Mouse (Mus musculus): ENCODE data around the gene Hlx. TPM values are rescaled to one million over a fixed set of nuclear protein-coding genes. Genes with fewer than 3 reads are reported as not detected.

Hlx gene
- total and polyA plus RNA-seq, 3 experiments, result 2.4 to 9.6 TPM; not detected in 1

DNA sequence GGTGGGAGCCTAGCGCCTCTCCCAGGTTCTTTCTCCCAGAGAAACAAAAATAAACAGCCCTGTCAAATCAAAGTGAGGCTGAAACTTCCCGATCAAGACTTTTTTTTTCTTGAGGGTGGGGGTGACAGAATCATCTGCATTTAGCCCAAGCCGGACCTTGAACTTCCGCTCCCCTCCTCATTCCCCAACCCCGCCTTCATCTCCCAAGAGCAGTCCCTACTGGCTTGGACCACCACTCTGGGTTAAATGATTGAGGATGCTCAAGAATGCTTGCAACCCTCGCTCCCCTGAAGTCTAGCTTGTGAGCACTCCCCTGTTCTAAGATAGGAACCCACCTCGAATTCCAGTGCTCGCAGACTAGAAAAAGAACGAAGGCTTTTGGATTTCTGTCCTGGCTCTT, 11.3 kb downstream of the Hlx start:
- no peak overlapping the region for H3K9ac ChIP-seq (ENCODE audit: control insufficient read depth, low read depth, low read length, poor library complexity, severe bottlenecking)
- H3K27ac ChIP-seq (ENCODE audit: control insufficient read depth, low read depth, low read length), result no peak overlapping the region
- no peaks in the 10 kb centered on the region for H3K79me2 ChIP-seq (ENCODE audit: control insufficient read depth, insufficient read depth, low read length, poor library complexity)
- no peak overlapping the region for H3K4me3 ChIP-seq (ENCODE audit: control insufficient read depth in 1 of 2, insufficient read depth in 1 of 2, low read depth in 2 of 2, low read length in 2 of 2)
- H3K9me3 ChIP-seq (replicated peaks; ENCODE audit: insufficient read depth, low read length), result no peaks in the 10 kb centered on the region
- TF ChIP-seq ZMIZ1 (IDR thresholded peaks at IDR 0.05; ENCODE audit: low read depth, low read length) (no peak), TAL1 (IDR thresholded peaks at IDR 0.05; ENCODE audit: low read length) (no peak), MAFK (IDR thresholded peaks at IDR 0.05; ENCODE audit: borderline replicate concordance, low read depth, low read length) (no peak), NELFE (IDR thresholded peaks at IDR 0.05; ENCODE audit: low read depth, low read length) (no peak), CHD2 (IDR thresholded peaks at IDR 0.05; ENCODE audit: low read length) (no peak), ELF1 (IDR thresholded peaks at IDR 0.05; ENCODE audit: low read depth, low read length) (no peak), TBP (IDR thresholded peaks at IDR 0.05; ENCODE audit: low read depth, low read length) (no peak), HCFC1 (IDR thresholded peaks at IDR 0.05; ENCODE audit: low read depth, low read length) (no peak), JUND (IDR thresholded peaks at IDR 0.05; ENCODE audit: low read depth, low read length) (no peak), MXI1 (IDR thresholded peaks at IDR 0.05; ENCODE audit: low read depth, low read length) (no peak)
- H3K36me3 ChIP-seq (ENCODE audit: control insufficient read depth in 1 of 2, insufficient read depth in 2 of 2, low read length in 2 of 2), result no peaks in the 10 kb centered on the region
- H3K4me1 ChIP-seq (ENCODE audit: control insufficient read depth in 1 of 2, insufficient read depth in 2 of 2, low read length in 2 of 2), result no peaks in the 10 kb centered on the region
- no peaks in the 10 kb centered on the region; a peak in 1 of 4 replicates for H3K27me3 ChIP-seq (ENCODE audit: control insufficient read depth in 1 of 2, insufficient read depth in 2 of 2, low read length in 2 of 2)
- DNase-seq (ENCODE audit: low read depth, low spot score), result no peak

GRCm38 (mm10) chr1:184720162-184721025, 12.0 kb downstream of the Hlx start:
- DNase-seq (ENCODE audit: low read depth, low spot score), result no peak
- no peak for TF ChIP-seq BHLHE40 (IDR thresholded peaks at IDR 0.05; ENCODE audit: borderline replicate concordance, low read depth, low read length)
- no peak for TF ChIP-seq CHD2 (IDR thresholded peaks at IDR 0.05; ENCODE audit: low read length)
- no peak for TF ChIP-seq POLR2AphosphoS2 (IDR thresholded peaks at IDR 0.05; ENCODE audit: low read length)
- TF ChIP-seq USF2 (IDR thresholded peaks at IDR 0.05; ENCODE audit: borderline replicate concordance in 1 of 2, insufficient read depth in 1 of 2, low read depth in 1 of 2, low read length in 2 of 2), result no peak
- TF ChIP-seq EP300 (IDR thresholded peaks at IDR 0.05; ENCODE audit: low read depth in 1 of 2, low read length in 2 of 2), result no peak
- TF ChIP-seq ELF1 (IDR thresholded peaks at IDR 0.05; ENCODE audit: low read depth, low read length), result no peak
- TF ChIP-seq POLR2AphosphoS5 (IDR thresholded peaks at IDR 0.05; ENCODE audit: borderline replicate concordance, low read depth, low read length), result no peak
- no peak for TF ChIP-seq MEF2A (IDR thresholded peaks at IDR 0.05; ENCODE audit: extremely low read depth, insufficient replicate concordance, low read depth, low read length, poor library complexity, severe bottlenecking)
- no peak for TF ChIP-seq KAT2A (conservative IDR thresholded peaks at IDR 0.05; ENCODE audit: low read depth, low read length)
- no peak for TF ChIP-seq MXI1 (IDR thresholded peaks at IDR 0.05; ENCODE audit: low read depth, low read length)
- no peak for TF ChIP-seq MAFK (IDR thresholded peaks at IDR 0.05; ENCODE audit: borderline replicate concordance, low read depth, low read length)
- TF ChIP-seq GATA1 (IDR thresholded peaks at IDR 0.05; ENCODE audit: low read depth, low read length), result no peak
- no peak for TF ChIP-seq ETS1 (IDR thresholded peaks at IDR 0.05; ENCODE audit: low read depth, low read length)
- TF ChIP-seq MYB (IDR thresholded peaks at IDR 0.05; ENCODE audit: low read depth, low read length), result no peak
- no peak for TF ChIP-seq NELFE (IDR thresholded peaks at IDR 0.05; ENCODE audit: low read depth, low read length)
- no peak for TF ChIP-seq CTCF (IDR thresholded peaks at IDR 0.05 in 2 of 3, conservative IDR thresholded peaks at IDR 0.05 in 1 of 3; ENCODE audit: control insufficient read depth in 1 of 3, insufficient read depth in 1 of 3, low read depth in 2 of 3, low read length in 3 of 3, poor library complexity in 1 of 3, severe bottlenecking in 1 of 3)
- no peak for TF ChIP-seq USF1 (IDR thresholded peaks at IDR 0.05; ENCODE audit: low read depth, low read length)
- no peak for TF ChIP-seq RAD21 (IDR thresholded peaks at IDR 0.05; ENCODE audit: low read depth, low read length)
- no peaks in the 10 kb centered on the region; a peak in 1 of 4 replicates for H3K27me3 ChIP-seq (ENCODE audit: control insufficient read depth in 1 of 2, insufficient read depth in 2 of 2, low read length in 2 of 2)
- H3K9me3 ChIP-seq (replicated peaks; ENCODE audit: insufficient read depth, low read length), result no peaks in the 10 kb centered on the region
- no peak overlapping the region for H3K27ac ChIP-seq (ENCODE audit: control insufficient read depth, low read depth, low read length)
- no peaks in the 10 kb centered on the region for H3K4me1 ChIP-seq (ENCODE audit: control insufficient read depth in 1 of 2, insufficient read depth in 2 of 2, low read length in 2 of 2)
- H3K36me3 ChIP-seq (ENCODE audit: control insufficient read depth in 1 of 2, insufficient read depth in 2 of 2, low read length in 2 of 2), result no peaks in the 10 kb centered on the region
- no peak overlapping the region for H3K9ac ChIP-seq (ENCODE audit: control insufficient read depth, low read depth, low read length, poor library complexity, severe bottlenecking)
- no peaks in the 10 kb centered on the region for H3K79me2 ChIP-seq (ENCODE audit: control insufficient read depth, insufficient read depth, low read length, poor library complexity)
- H3K4me3 ChIP-seq (ENCODE audit: control insufficient read depth in 1 of 2, insufficient read depth in 1 of 2, low read depth in 2 of 2, low read length in 2 of 2), result no peak overlapping the region

Measured in MEL (cell line).